Mouse (Mus musculus): Measurements from ENCODE around the gene Slc1a1. TPM values are rescaled to one million over a fixed set of nuclear protein-coding genes. Genes with fewer than 3 reads are reported as not detected.

The Slc1a1 gene
- polyA plus RNA-seq, 1 experiment from 2014 or later: 20.5 TPM

- TF ChIP-seq CTCF (IDR thresholded peaks at IDR 0.05; ENCODE audit: low read depth): no peak
- no peak for DNase-seq (ENCODE audit: low spot score)
- H3K27me3 ChIP-seq (ENCODE audit: insufficient read depth, low read length): no peaks in the 10 kb centered on the region
Measured at GRCm38 (mm10) chr19:28838796-28839195, 3.9 kb downstream of the Slc1a1 start.

DNA sequence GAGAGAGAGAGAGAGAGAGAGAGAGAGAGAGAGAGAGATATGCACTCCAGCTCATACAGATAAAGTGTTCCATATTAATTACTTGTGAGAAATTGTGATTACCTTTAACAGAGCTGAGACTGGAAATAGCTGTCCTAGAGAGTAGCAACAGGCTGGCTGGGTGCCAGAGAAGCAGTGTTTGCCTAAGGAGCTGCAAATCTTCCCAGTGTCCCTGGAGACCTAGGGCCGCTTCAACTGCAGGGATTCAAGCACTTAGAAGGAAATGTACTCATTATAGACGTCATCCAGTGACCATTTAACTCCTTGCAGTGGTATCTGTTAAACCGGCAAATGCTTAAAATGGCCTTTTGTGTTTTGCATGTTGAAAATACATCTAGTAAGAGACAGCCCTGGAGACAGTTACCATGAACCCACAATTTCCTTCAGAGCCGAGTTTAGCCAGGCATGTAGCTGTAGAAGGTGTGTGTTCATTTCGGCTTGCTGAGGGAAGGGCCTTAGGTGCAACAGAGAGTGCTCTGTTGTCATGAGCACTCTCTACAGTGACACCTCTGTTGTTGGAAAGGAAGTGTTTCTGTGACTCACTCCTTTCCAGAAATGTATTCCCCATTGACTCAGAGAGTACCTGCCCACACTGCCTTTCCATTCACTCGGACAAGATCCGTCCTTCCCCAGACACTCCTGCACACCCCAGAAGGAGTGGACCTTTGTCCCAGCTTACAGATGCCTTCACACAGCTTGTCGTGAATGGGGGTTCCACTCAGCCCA lies 10.3 kb downstream of the Slc1a1 start:
- Histone ChIP-seq H3K4me1 (replicated peaks; ENCODE audit: insufficient read depth, low read length) (no peaks in the 10 kb centered on the region), H3K27ac (no peak overlapping the region), H3K9ac (ENCODE audit: low read depth, low read length) (no peak overlapping the region), H3K9me3 (replicated peaks; ENCODE audit: low read length) (no peaks in the 10 kb centered on the region), H3K27me3 (ENCODE audit: insufficient read depth, low read length) (no peaks in the 10 kb centered on the region), H3K4me3 (replicated peaks; ENCODE audit: low read depth, low read length) (no peak overlapping the region), H3K36me3 (ENCODE audit: insufficient read depth, low read length) (no peaks in the 10 kb centered on the region), H3K4me2 (ENCODE audit: low read length) (no peak overlapping the region)
- DNase-seq (ENCODE audit: low spot score) (peak; percentile 54), ATAC-seq (replicated peaks; ENCODE audit: low FRiP score, low read depth) (no peak)
- no peak for TF ChIP-seq CTCF (IDR thresholded peaks at IDR 0.05; ENCODE audit: low read depth)
- WGBS: 63% methylated on average over 8 of the region's 8 CpGs

More at GRCm38 (mm10) chr19:28838796-28839195, 3.9 kb downstream of the Slc1a1 start:
- H3K4me1 ChIP-seq (replicated peaks; ENCODE audit: insufficient read depth, low read length): 0 out of 2 replicates have a peak, but pooled peaks cover 6% of the 10 kb centered on the region
- H3K36me3 ChIP-seq (ENCODE audit: insufficient read depth, low read length): no peaks in the 10 kb centered on the region
- no peak overlapping the region for H3K4me2 ChIP-seq (ENCODE audit: low read length)
- no peaks in the 10 kb centered on the region for H3K9me3 ChIP-seq (replicated peaks; ENCODE audit: low read length)
- no peak overlapping the region for H3K9ac ChIP-seq (ENCODE audit: low read depth, low read length)
- H3K4me3 ChIP-seq (replicated peaks; ENCODE audit: low read depth, low read length): no peak overlapping the region
- WGBS: 76% methylated on average over 2 of the region's 2 CpGs
- no peak overlapping the region for H3K27ac ChIP-seq
- no peak for ATAC-seq (replicated peaks; ENCODE audit: low FRiP score, low read depth)

DNA sequence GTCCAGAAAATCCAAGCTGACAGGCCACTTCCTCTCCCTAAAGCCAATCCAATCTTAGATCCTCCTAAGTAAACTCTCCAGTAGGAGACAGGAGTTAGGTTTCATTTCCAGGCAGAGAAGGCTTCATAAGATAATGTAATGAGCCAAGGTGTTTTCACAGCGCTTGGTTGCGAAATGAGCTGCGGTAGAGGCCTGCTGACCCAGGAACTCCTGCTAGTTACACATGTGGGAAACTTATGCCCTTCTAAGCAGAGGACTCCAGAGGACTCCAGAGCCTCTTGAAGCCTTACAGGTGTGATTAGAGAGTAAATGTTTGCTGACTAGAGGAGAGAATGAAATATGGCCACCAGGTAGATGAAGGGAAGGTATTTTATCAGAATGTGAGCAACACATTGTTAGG lies 15.7 kb downstream of the Slc1a1 start:
- Histone ChIP-seq H3K4me1 (replicated peaks; ENCODE audit: insufficient read depth, low read length) (0 out of 2 replicates have a peak, but pooled peaks cover 3% of the 10 kb centered on the region), H3K4me3 (replicated peaks; ENCODE audit: low read depth, low read length) (no peak overlapping the region), H3K27me3 (ENCODE audit: insufficient read depth, low read length) (no peaks in the 10 kb centered on the region), H3K36me3 (ENCODE audit: insufficient read depth, low read length) (no peaks in the 10 kb centered on the region), H3K4me2 (ENCODE audit: low read length) (no peak overlapping the region), H3K9ac (ENCODE audit: low read depth, low read length) (no peak overlapping the region), H3K27ac (no peak overlapping the region), H3K9me3 (replicated peaks; ENCODE audit: low read length) (no peaks in the 10 kb centered on the region)
- WGBS: 62% methylated on average over 3 of the region's 3 CpGs
- ATAC-seq (replicated peaks; ENCODE audit: low FRiP score, low read depth) (no peak), DNase-seq (ENCODE audit: low spot score) (no peak)
- TF ChIP-seq CTCF (IDR thresholded peaks at IDR 0.05; ENCODE audit: low read depth): no peak

DNA sequence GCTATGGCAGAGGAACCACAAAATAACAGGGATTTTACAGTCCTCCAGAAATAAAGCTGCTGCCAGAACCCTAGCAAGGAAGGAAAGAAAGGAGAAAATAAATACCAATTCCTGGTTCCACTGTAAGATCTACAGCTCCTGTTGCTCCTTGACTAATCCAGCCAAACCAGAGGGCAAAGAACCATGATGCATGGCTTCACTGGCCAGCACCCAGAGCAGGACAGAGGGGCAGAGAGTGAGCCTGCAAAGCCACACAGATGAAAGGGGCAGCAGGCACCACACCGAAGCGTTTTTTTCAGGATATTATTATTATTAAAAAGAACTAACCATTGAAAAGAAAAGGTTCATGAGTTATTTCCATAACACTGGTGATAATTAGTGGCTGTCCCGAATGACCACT lies 17.2 kb downstream of the Slc1a1 start:
- Histone ChIP-seq H3K9me3 (replicated peaks; ENCODE audit: low read length) (no peaks in the 10 kb centered on the region), H3K36me3 (ENCODE audit: insufficient read depth, low read length) (no peaks in the 10 kb centered on the region), H3K9ac (ENCODE audit: low read depth, low read length) (no peak overlapping the region), H3K27me3 (ENCODE audit: insufficient read depth, low read length) (no peaks in the 10 kb centered on the region), H3K4me2 (ENCODE audit: low read length) (no peak overlapping the region), H3K27ac (no peak overlapping the region), H3K4me1 (replicated peaks; ENCODE audit: insufficient read depth, low read length) (0 out of 2 replicates have a peak, but pooled peaks cover 3% of the 10 kb centered on the region), H3K4me3 (replicated peaks; ENCODE audit: low read depth, low read length) (no peak overlapping the region)
- WGBS: 89% methylated on average over 3 of the region's 3 CpGs
- no peak for DNase-seq (ENCODE audit: low spot score)
- ATAC-seq (replicated peaks; ENCODE audit: low FRiP score, low read depth): no peak
- no peak for TF ChIP-seq CTCF (IDR thresholded peaks at IDR 0.05; ENCODE audit: low read depth)

- TF ChIP-seq CTCF (IDR thresholded peaks at IDR 0.05; ENCODE audit: low read depth): no peak
Measured at GRCm38 (mm10) chr19:28854831-28855230, 20.0 kb downstream of the Slc1a1 start.

DNA sequence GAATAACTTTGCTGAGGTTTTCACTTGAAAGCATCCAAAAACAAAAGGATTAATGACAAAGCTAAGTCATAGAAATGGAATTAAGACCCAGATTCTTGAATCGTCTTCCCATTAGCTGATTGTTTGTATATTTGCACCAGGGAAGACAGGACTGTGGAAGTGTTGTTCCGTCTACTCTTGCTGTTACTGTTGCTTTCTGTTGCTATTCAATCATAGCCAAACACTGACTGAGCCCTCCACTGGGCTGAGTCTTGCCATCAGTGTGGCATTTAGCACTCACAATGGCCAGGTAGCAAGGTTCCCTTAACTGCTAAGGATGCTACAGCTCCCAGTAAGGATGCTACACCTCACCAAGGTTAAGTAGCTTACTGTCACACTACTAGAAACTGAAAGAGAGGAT lies 25.4 kb downstream of the Slc1a1 start:
- Histone ChIP-seq H3K27ac (no peak overlapping the region), H3K27me3 (ENCODE audit: insufficient read depth, low read length) (no peaks in the 10 kb centered on the region), H3K9me3 (replicated peaks; ENCODE audit: low read length) (no peaks in the 10 kb centered on the region), H3K4me2 (ENCODE audit: low read length) (no peak overlapping the region), H3K4me3 (replicated peaks; ENCODE audit: low read depth, low read length) (no peak overlapping the region), H3K9ac (ENCODE audit: low read depth, low read length) (no peak overlapping the region), H3K36me3 (ENCODE audit: insufficient read depth, low read length) (no peaks in the 10 kb centered on the region), H3K4me1 (replicated peaks; ENCODE audit: insufficient read depth, low read length) (no peaks in the 10 kb centered on the region)
- ATAC-seq (replicated peaks; ENCODE audit: low FRiP score, low read depth) (no peak), DNase-seq (ENCODE audit: low spot score) (no peak)
- TF ChIP-seq CTCF (IDR thresholded peaks at IDR 0.05; ENCODE audit: low read depth): no peak
- WGBS: 88% methylated on average over 2 of the region's 2 CpGs

More at GRCm38 (mm10) chr19:28854831-28855230, 20.0 kb downstream of the Slc1a1 start:
- Histone ChIP-seq H3K27ac (no peak overlapping the region), H3K4me2 (ENCODE audit: low read length) (no peak overlapping the region), H3K4me3 (replicated peaks; ENCODE audit: low read depth, low read length) (no peak overlapping the region), H3K4me1 (replicated peaks; ENCODE audit: insufficient read depth, low read length) (0 out of 2 replicates have a peak, but pooled peaks cover 3% of the 10 kb centered on the region), H3K36me3 (ENCODE audit: insufficient read depth, low read length) (no peaks in the 10 kb centered on the region), H3K27me3 (ENCODE audit: insufficient read depth, low read length) (no peaks in the 10 kb centered on the region), H3K9ac (ENCODE audit: low read depth, low read length) (no peak overlapping the region), H3K9me3 (replicated peaks; ENCODE audit: low read length) (no peaks in the 10 kb centered on the region)
- DNase-seq (ENCODE audit: low spot score) (no peak), ATAC-seq (replicated peaks; ENCODE audit: low FRiP score, low read depth) (no peak)
- 64% methylated on average over 1 of the region's 1 CpGs for WGBS

Data from kidney, postnatal 0 days (tissue).